Mouse (Mus musculus): ENCODE measurements at regions not wholly inside any gene's neighbourhood (a gene's known extent, or its start where the extent isn't known, plus 50 kb on each side); places are given as distances from the start of the nearest gene placed in this dataset.

DNA sequence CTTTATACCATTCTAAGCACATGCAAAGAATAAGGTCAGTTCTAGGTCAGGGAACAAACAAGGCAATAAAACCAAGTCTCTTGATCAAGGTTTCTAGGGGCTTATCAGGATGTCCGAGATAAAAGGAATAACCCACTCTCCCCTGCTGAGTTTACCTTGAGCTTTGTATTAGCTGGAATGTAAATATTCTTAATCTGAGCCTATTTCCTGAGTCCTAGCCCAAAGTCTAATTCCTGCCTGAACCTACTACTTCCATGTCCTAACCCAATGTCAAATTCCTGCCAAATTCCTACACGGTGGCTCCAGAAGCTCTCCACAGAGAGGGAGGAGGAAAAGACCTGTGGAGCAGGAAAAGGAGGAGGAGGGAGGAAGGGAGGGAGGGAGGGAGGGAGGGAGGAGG lies 169.6 kb upstream of the Jarid2 start:
- no peak for TF ChIP-seq POLR2A (IDR thresholded peaks at IDR 0.05; ENCODE audit: borderline replicate concordance, extremely low read depth, insufficient read depth, insufficient read length, poor library complexity, severe bottlenecking)
- TF ChIP-seq CTCF (IDR thresholded peaks at IDR 0.05; ENCODE audit: borderline replicate concordance, extremely low read depth, insufficient read depth, insufficient read length) = no peak

Data from brain, embryonic 14.5 days (tissue).